In the genomic region with DNA sequence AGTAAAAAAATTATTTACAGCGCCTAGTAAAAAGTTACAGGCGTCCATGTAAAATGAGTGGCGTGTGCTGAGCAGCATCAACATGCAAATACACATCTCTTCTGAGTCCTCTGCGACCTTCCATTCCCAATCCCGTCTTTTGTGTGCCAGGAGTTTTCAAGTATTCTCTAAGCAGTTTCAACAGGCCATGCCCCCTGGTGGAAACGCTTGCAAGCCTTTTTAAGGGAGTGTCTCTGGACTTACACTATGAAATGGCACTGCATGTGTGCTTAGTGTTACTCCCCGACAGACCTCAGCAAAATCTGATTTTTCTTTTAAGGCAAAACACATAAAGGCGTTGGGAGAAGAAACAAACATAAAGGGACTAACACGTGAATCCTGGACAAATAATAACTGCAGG, we compare ENCODE assay signal across 9 mouse cellular contexts. TPM values are rescaled to one million over a fixed set of nuclear protein-coding genes. Genes with fewer than 3 reads are reported as not detected.
A peak's percentile ranks its signal among the peaks of the same experiment; 100 is the strongest.
DNase-seq lines count a peak whose midpoint lies in the region; ATAC-seq lines count a peak whose summit lies in the region.
"Had no signal": no experiment of that assay in that cellular context is flagged by ENCODE, and none has a peak within 500 bp of the region (broad histone marks: within the 10 kb centered on the region; RNA-seq: fewer than 3 reads in every experiment).

No protein-coding gene starts in this region.

- WGBS in intestine, embryonic 16.5 days, result 67% methylated on average over 9 of the region's 9 CpGs
- 70% methylated on average over 9 of the region's 9 CpGs for WGBS in intestine, embryonic 15.5 days
- WGBS in embryonic facial prominence, embryonic 10.5 days, result 78% methylated on average over 9 of the region's 9 CpGs

- H3K9ac ChIP-seq in intestine, embryonic 16.5 days (ENCODE audit: low read depth, low read length), result no peak overlapping the region
- H3K9ac ChIP-seq in intestine, embryonic 15.5 days, result no peak overlapping the region

- no peaks in the 10 kb centered on the region for H3K27me3 ChIP-seq in intestine, embryonic 16.5 days (replicated peaks; ENCODE audit: control insufficient read depth, insufficient read depth, low read length)
- H3K27me3 ChIP-seq in intestine, embryonic 15.5 days (replicated peaks), result no peaks in the 10 kb centered on the region
- no peaks in the 10 kb centered on the region for H3K27me3 ChIP-seq in embryonic facial prominence, embryonic 10.5 days (replicated peaks; ENCODE audit: low read depth, poor library complexity, severe bottlenecking)

- intact Hi-C loops in gastrocnemius, postnatal 14 days (cut with DNase I; ENCODE audit: low total_unique reads), result no loop called here

- no peaks in the 10 kb centered on the region for H3K36me3 ChIP-seq in intestine, embryonic 16.5 days (ENCODE audit: control insufficient read depth, insufficient read depth, low read length)
- no peaks in the 10 kb centered on the region for H3K36me3 ChIP-seq in intestine, embryonic 15.5 days
- H3K36me3 ChIP-seq in embryonic facial prominence, embryonic 10.5 days (replicated peaks), result peaks cover 26% of the 10 kb centered on the region

- ATAC-seq in intestine, embryonic 16.5 days, result peak; percentile 22; the same call in 1 of the 2 replicates
- no peak for ATAC-seq in intestine, embryonic 15.5 days
- ATAC-seq: activated CD4-positive, CD25-positive, alpha-beta regulatory T cell, adult 4 months had no signal

- peak; percentile 50 for DNase-seq in thymus, postnatal 4 days
- no peak for DNase-seq in thymus, postnatal 10 days (ENCODE audit: low spot score in 2 of 2)
- DNase-seq in embryonic facial prominence, embryonic 10.5 days (ENCODE audit: low spot score), result peak; percentile 20
- DNase-seq in ovary, postnatal 10 days (ENCODE audit: low spot score), result no peak
- no peak for DNase-seq in gastrocnemius, postnatal 14 days
- DNase-seq: liver had no signal

- peaks cover 19% of the 10 kb centered on the region for H3K4me1 ChIP-seq in intestine, embryonic 16.5 days (ENCODE audit: control insufficient read depth, insufficient read depth, low read length)
- H3K4me1 ChIP-seq in intestine, embryonic 15.5 days (replicated peaks), result peaks cover 8% of the 10 kb centered on the region; the same call in 1 of the 2 replicates
- peaks cover 15% of the 10 kb centered on the region for H3K4me1 ChIP-seq in embryonic facial prominence, embryonic 10.5 days

- no peak overlapping the region for H3K4me3 ChIP-seq in intestine, embryonic 16.5 days (ENCODE audit: low read length)
- no peak overlapping the region for H3K4me3 ChIP-seq in intestine, embryonic 15.5 days (replicated peaks)
- no peak overlapping the region for H3K4me3 ChIP-seq in embryonic facial prominence, embryonic 10.5 days

- H3K4me2 ChIP-seq in intestine, embryonic 16.5 days (ENCODE audit: low read depth, low read length), result no peak overlapping the region
- no peak overlapping the region for H3K4me2 ChIP-seq in intestine, embryonic 15.5 days (replicated peaks)

- no peaks in the 10 kb centered on the region for H3K9me3 ChIP-seq in intestine, embryonic 16.5 days (ENCODE audit: control insufficient read depth, low read length)
- H3K9me3 ChIP-seq in intestine, embryonic 15.5 days, result no peaks in the 10 kb centered on the region
- no peaks in the 10 kb centered on the region for H3K9me3 ChIP-seq in embryonic facial prominence, embryonic 10.5 days

- peak overlapping the region; percentile 26; the same call in 1 of the 2 replicates for H3K27ac ChIP-seq in intestine, embryonic 16.5 days (ENCODE audit: low read length)
- no peak overlapping the region for H3K27ac ChIP-seq in intestine, embryonic 15.5 days
- no peak overlapping the region for H3K27ac ChIP-seq in embryonic facial prominence, embryonic 10.5 days (replicated peaks)

RNA-seq across cellular contexts. Expression of gene Uri1, which starts 50.8 kb away (rescaled TPM):
- polyA plus RNA-seq in intestine, embryonic 16.5 days (2015; fragmentation: Nextera tagmentation; extraction: Ambion mirVana), result 29.6 TPM in 2 replicates
- 41.4 and 47.2 TPM in 2 replicates for polyA plus RNA-seq in intestine, embryonic 15.5 days (2015; fragmentation: Nextera tagmentation; extraction: Ambion mirVana)
- polyA plus RNA-seq in embryonic facial prominence, embryonic 10.5 days (2016; fragmentation: Nextera tagmentation; extraction: Ambion mirVana), result 48.3 and 49.0 TPM in 2 replicates
- 10 to 100 TPM; 25.6 to 26.9 TPM for total RNA-seq in gastrocnemius, postnatal 14 days (2021)

Comparison
In these comparisons a context has a peak if more than half of its experiments do, and no peak if none do; other contexts are left out.
1. DNase-seq: peak in thymus, postnatal 4 days (single experiment) and embryonic facial prominence, embryonic 10.5 days (single experiment); none in thymus, postnatal 10 days (0 of 2), ovary, postnatal 10 days (single experiment) and gastrocnemius, postnatal 14 days (single experiment).